In genomic region chr2:169213314-169213713, GRCm38 (mm10) we compare ENCODE assay signal across 11 mouse cellular contexts.
DNase-seq lines count a peak whose midpoint lies in the region; ATAC-seq and TF ChIP-seq lines count a peak whose summit lies in the region.
"Had no signal": no experiment of that assay in that cellular context is flagged by ENCODE, and none has a peak within 500 bp of the region (broad histone marks: within the 10 kb centered on the region; RNA-seq: fewer than 3 reads in every experiment).

No protein-coding gene starts in this region.

- no peak overlapping the region for H3K4me3 ChIP-seq in midbrain, embryonic 11.5 days (ENCODE audit: low read depth, low read length)
- H3K4me3 ChIP-seq in midbrain, embryonic 16.5 days (ENCODE audit: low read depth, low read length) = no peak overlapping the region
- H3K4me3 ChIP-seq in embryonic facial prominence, embryonic 10.5 days = no peak overlapping the region
- H3K4me3 ChIP-seq in heart, postnatal 0 days (ENCODE audit: low read depth, low read length) = no peak overlapping the region
- no peak overlapping the region for H3K4me3 ChIP-seq in limb, embryonic 11.5 days (ENCODE audit: low read depth, low read length)
- H3K4me3 ChIP-seq: hindbrain, embryonic 15.5 days; lung, embryonic 15.5 days had no signal

- H3K4me2 ChIP-seq in midbrain, embryonic 11.5 days = no peak overlapping the region
- no peak overlapping the region for H3K4me2 ChIP-seq in midbrain, embryonic 16.5 days (ENCODE audit: low read length)
- H3K4me2 ChIP-seq in heart, postnatal 0 days (ENCODE audit: low read depth, low read length) = peak overlapping the region; percentile 10; the same call in 1 of the 2 replicates
- H3K4me2 ChIP-seq in limb, embryonic 11.5 days (ENCODE audit: low read depth, severe bottlenecking) = no peak overlapping the region
- H3K4me2 ChIP-seq: hindbrain, embryonic 15.5 days; lung, embryonic 15.5 days had no signal

- no peak for DNase-seq in midbrain, embryonic 11.5 days (ENCODE audit: low spot score, missing footprints)
- peak; percentile 42 for DNase-seq in embryonic facial prominence, embryonic 10.5 days (ENCODE audit: low spot score)
- peak; percentile 24 for DNase-seq in heart, postnatal 0 days (ENCODE audit: low spot score)
- peak; percentile 58 for DNase-seq in limb, embryonic 11.5 days (ENCODE audit: low spot score)
- no peak for DNase-seq in retina, embryonic 14.5 days (ENCODE audit: low spot score)
- DNase-seq in gastrocnemius, postnatal 36 days = no peak
- DNase-seq: retina, postnatal 1 day had no signal

- TF ChIP-seq CTCF in heart, postnatal 0 days (IDR thresholded peaks at IDR 0.05; ENCODE audit: low read depth) = no peak

- H3K27me3 ChIP-seq in midbrain, embryonic 11.5 days (ENCODE audit: control insufficient read depth, insufficient read depth, low read length) = no peaks in the 10 kb centered on the region
- H3K27me3 ChIP-seq in midbrain, embryonic 16.5 days (ENCODE audit: control insufficient read depth, insufficient read depth, low read depth, low read length) = no peaks in the 10 kb centered on the region
- H3K27me3 ChIP-seq in embryonic facial prominence, embryonic 10.5 days (replicated peaks; ENCODE audit: low read depth, poor library complexity, severe bottlenecking) = no peaks in the 10 kb centered on the region
- H3K27me3 ChIP-seq in heart, postnatal 0 days (ENCODE audit: control insufficient read depth, insufficient read depth, low read length) = no peaks in the 10 kb centered on the region
- no peaks in the 10 kb centered on the region for H3K27me3 ChIP-seq in limb, embryonic 11.5 days (ENCODE audit: control insufficient read depth, insufficient read depth, low read length)
- H3K27me3 ChIP-seq: hindbrain, embryonic 15.5 days; lung, embryonic 15.5 days had no signal

- 0 out of 2 replicates have a peak overlapping the region, but pooled peaks have one; percentile 9 for H3K27ac ChIP-seq in midbrain, embryonic 11.5 days (ENCODE audit: low read depth, low read length)
- no peak overlapping the region for H3K27ac ChIP-seq in midbrain, embryonic 16.5 days (ENCODE audit: low read length)
- H3K27ac ChIP-seq in embryonic facial prominence, embryonic 10.5 days (replicated peaks) = peak overlapping the region; percentile 81
- peak overlapping the region; percentile 52; the same call in 1 of the 2 replicates for H3K27ac ChIP-seq in heart, postnatal 0 days (ENCODE audit: low read depth)
- H3K27ac ChIP-seq in limb, embryonic 11.5 days (replicated peaks; ENCODE audit: low read depth, low read length) = peak overlapping the region; percentile 79
- H3K27ac ChIP-seq: hindbrain, embryonic 15.5 days; lung, embryonic 15.5 days had no signal

- H3K9ac ChIP-seq in midbrain, embryonic 11.5 days (ENCODE audit: low read length) = no peak overlapping the region
- no peak overlapping the region for H3K9ac ChIP-seq in midbrain, embryonic 16.5 days (ENCODE audit: low read depth, low read length)
- no peak overlapping the region for H3K9ac ChIP-seq in heart, postnatal 0 days (replicated peaks; ENCODE audit: low read depth, low read length)
- H3K9ac ChIP-seq in limb, embryonic 11.5 days (ENCODE audit: low read length) = no peak overlapping the region
- H3K9ac ChIP-seq: hindbrain, embryonic 15.5 days; lung, embryonic 15.5 days had no signal

- H3K9me3 ChIP-seq in midbrain, embryonic 11.5 days (ENCODE audit: control insufficient read depth, low read length) = no peaks in the 10 kb centered on the region
- H3K9me3 ChIP-seq in midbrain, embryonic 16.5 days (replicated peaks; ENCODE audit: control insufficient read depth, low read length, poor library complexity, severe bottlenecking) = no peaks in the 10 kb centered on the region
- 0 out of 2 replicates have a peak, but pooled peaks cover 5% of the 10 kb centered on the region for H3K9me3 ChIP-seq in embryonic facial prominence, embryonic 10.5 days
- H3K9me3 ChIP-seq in heart, postnatal 0 days (replicated peaks; ENCODE audit: control insufficient read depth, low read length) = no peaks in the 10 kb centered on the region
- no peaks in the 10 kb centered on the region for H3K9me3 ChIP-seq in limb, embryonic 11.5 days (ENCODE audit: control insufficient read depth, low read length)
- H3K9me3 ChIP-seq: hindbrain, embryonic 15.5 days; lung, embryonic 15.5 days had no signal

- intact Hi-C loops in gastrocnemius, postnatal 36 days (cut with DNase I) = no loop called here

- H3K4me1 ChIP-seq in midbrain, embryonic 11.5 days (ENCODE audit: control insufficient read depth, insufficient read depth, low read length) = no peaks in the 10 kb centered on the region
- H3K4me1 ChIP-seq in midbrain, embryonic 16.5 days (ENCODE audit: control insufficient read depth, insufficient read depth, low read length) = peaks cover 6% of the 10 kb centered on the region; the same call in 1 of the 2 replicates
- H3K4me1 ChIP-seq in embryonic facial prominence, embryonic 10.5 days = peaks cover 40% of the 10 kb centered on the region
- H3K4me1 ChIP-seq in heart, postnatal 0 days (ENCODE audit: control insufficient read depth, insufficient read depth) = peaks cover 11% of the 10 kb centered on the region; the same call in 1 of the 2 replicates
- peaks cover 10% of the 10 kb centered on the region for H3K4me1 ChIP-seq in limb, embryonic 11.5 days (ENCODE audit: control insufficient read depth, insufficient read depth, low read length)

- no peak for ATAC-seq in midbrain, embryonic 11.5 days (ENCODE audit: low FRiP score)
- no peak for ATAC-seq in midbrain, embryonic 16.5 days
- ATAC-seq in heart, postnatal 0 days (ENCODE audit: insufficient read depth, low read depth) = peak; percentile 58
- 0 out of 2 replicates have a peak, but pooled peaks have one; percentile 35 for ATAC-seq in limb, embryonic 11.5 days (ENCODE audit: insufficient number of reproducible peaks, low FRiP score, low TSS enrichment, low read depth)
- no peak for ATAC-seq in megakaryocyte progenitor cell, adult 5-6 weeks (replicated peaks; ENCODE audit: poor library complexity)

- H3K36me3 ChIP-seq in midbrain, embryonic 11.5 days (ENCODE audit: control insufficient read depth, insufficient read depth, low read length) = no peaks in the 10 kb centered on the region
- no peaks in the 10 kb centered on the region for H3K36me3 ChIP-seq in midbrain, embryonic 16.5 days (ENCODE audit: control insufficient read depth, insufficient read depth, low read length)
- no peaks in the 10 kb centered on the region for H3K36me3 ChIP-seq in embryonic facial prominence, embryonic 10.5 days (replicated peaks)
- no peaks in the 10 kb centered on the region for H3K36me3 ChIP-seq in heart, postnatal 0 days (replicated peaks; ENCODE audit: control insufficient read depth, insufficient read depth, low read length)
- no peaks in the 10 kb centered on the region for H3K36me3 ChIP-seq in limb, embryonic 11.5 days (ENCODE audit: control insufficient read depth, insufficient read depth, low read length)
- H3K36me3 ChIP-seq: hindbrain, embryonic 15.5 days; lung, embryonic 15.5 days had no signal

- 60% methylated on average over 10 of the region's 10 CpGs for WGBS in midbrain, embryonic 11.5 days
- 58% methylated on average over 10 of the region's 10 CpGs for WGBS in midbrain, embryonic 16.5 days
- WGBS in embryonic facial prominence, embryonic 10.5 days = 50% methylated on average over 10 of the region's 10 CpGs
- 14% methylated on average over 10 of the region's 10 CpGs for WGBS in heart, postnatal 0 days
- WGBS in limb, embryonic 11.5 days = 46% methylated on average over 10 of the region's 10 CpGs

- 0 out of 2 replicates have a peak, but pooled peaks have one; percentile 28 for TF ChIP-seq EP300 in heart, postnatal 0 days (IDR thresholded peaks at IDR 0.05; ENCODE audit: low read depth)

Comparison
In these comparisons a context has a peak if more than half of its experiments do, and no peak if none do; other contexts are left out.
1. ATAC-seq: peak in heart, postnatal 0 days (single experiment) and limb, embryonic 11.5 days (single experiment); none in midbrain, embryonic 11.5 days (single experiment), midbrain, embryonic 16.5 days (single experiment) and megakaryocyte progenitor cell, adult 5-6 weeks (single experiment).
2. DNase-seq: peak in embryonic facial prominence, embryonic 10.5 days (single experiment), heart, postnatal 0 days (single experiment) and limb, embryonic 11.5 days (single experiment); none in midbrain, embryonic 11.5 days (single experiment), retina, embryonic 14.5 days (single experiment) and gastrocnemius, postnatal 36 days (0 of 2).